Mouse (Mus musculus): Measurements from ENCODE around the gene Ptpn11.

GRCm38 (mm10) chr5:121119331-121120034 lies 71.7 kb downstream of the Ptpn11 start:
- TF ChIP-seq POLR2A (IDR thresholded peaks at IDR 0.05; ENCODE audit: insufficient read length, low read depth) (no peak), MAX (IDR thresholded peaks at IDR 0.05; ENCODE audit: low read depth) (no peak)

Data from myocyte (in vitro differentiated cells).